Mouse (Mus musculus) forebrain, embryonic 13.5 days (tissue): ENCODE data around the gene Cebpa. TPM values are rescaled to one million over a fixed set of nuclear protein-coding genes. Genes with fewer than 3 reads are reported as not detected.

Experiments used
- ATAC-seq: fragments of 200-750 bp; cut with Nextera tagmentation; 2 replicates; pipeline ENCODE4 v1.8.0; 2017
- H3K27ac ChIP-seq: fragments of 300-500 bp; sonication (generic); 2 replicates; pipeline ENCODE4 v1.5.1; 2015; ENCODE audit warnings: inconsistent platforms, mild to moderate bottlenecking, moderate library complexity
- H3K27me3 ChIP-seq: fragments of 300-500 bp; sonication (generic); 2 replicates; pipeline ENCODE4 v1.6.1; 2015; ENCODE audit warnings: mild to moderate bottlenecking, inconsistent platforms
- H3K36me3 ChIP-seq: fragments of 300-500 bp; sonication (generic); 2 replicates; pipeline ENCODE4 v1.6.1; 2015; ENCODE audit warnings: mild to moderate bottlenecking, inconsistent platforms; ENCODE audit not compliant: poor library complexity, severe bottlenecking
- H3K4me1 ChIP-seq: fragments of 300-500 bp; sonication (generic); 2 replicates; pipeline ENCODE4 v1.6.1; 2015; ENCODE audit warnings: inconsistent platforms
- H3K4me2 ChIP-seq: fragments of 300-500 bp; sonication (generic); 2 replicates; pipeline ENCODE4 v1.6.1; 2015; ENCODE audit warnings: inconsistent platforms, mild to moderate bottlenecking, moderate library complexity
- H3K4me3 ChIP-seq: fragments of 300-500 bp; sonication (generic); 2 replicates; pipeline ENCODE4 v1.5.1; 2015; ENCODE audit warnings: mild to moderate bottlenecking, inconsistent platforms
- H3K9ac ChIP-seq: fragments of 300-500 bp; sonication (generic); 2 replicates; pipeline ENCODE4 v1.6.1; 2015; ENCODE audit warnings: mild to moderate bottlenecking, inconsistent platforms
- H3K9me3 ChIP-seq: fragments of 300-500 bp; sonication (generic); replicated peaks from 2 replicates; pipeline ENCODE4 v1.6.1; 2016; ENCODE audit warnings: inconsistent platforms
- WGBS: fragments of 180-500 bp; shearing (Covaris S2); methylation state at CpG from one replicate; pipeline ENCODE4 v1.1.7; 2015; 5-methylcytosine and 5-hydroxymethylcytosine counted together
- polyA plus RNA-seq: library from polyadenylated mRNA; unstranded; fragments of >200 nt; fragmentation: Nextera tagmentation; extraction: Ambion mirVana; gene quantifications from 2 replicates; pipeline ENCODE4 v1.2.1, GENCODE M21; 2015

Gene Cebpa
- polyA plus RNA-seq, 1 experiment from 2014 or later, result 0.35 TPM

- H3K27me3 ChIP-seq, result peaks cover 61% of the 10 kb centered on the region
Observed at GRCm38 (mm10) chr7:35122401-35123320, 3.6 kb downstream of the Cebpa start.

GRCm38 (mm10) chr7:35123431-35123953 lies 4.4 kb downstream of the Cebpa start:
- 51% methylated on average over 10 of the region's 10 CpGs for WGBS
- Histone ChIP-seq H3K27ac (no peak overlapping the region), H3K36me3 (no peaks in the 10 kb centered on the region), H3K27me3 (peaks cover 57% of the 10 kb centered on the region), H3K4me1 (peaks cover 35% of the 10 kb centered on the region), H3K4me2 (no peak overlapping the region), H3K9me3 (no peaks in the 10 kb centered on the region), H3K9ac (no peak overlapping the region), H3K4me3 (no peak overlapping the region)
- no peak for ATAC-seq

More at GRCm38 (mm10) chr7:35122401-35123320, 3.6 kb downstream of the Cebpa start:
- Histone ChIP-seq H3K4me2 (no peak overlapping the region), H3K36me3 (no peaks in the 10 kb centered on the region), H3K4me1 (peaks cover 44% of the 10 kb centered on the region), H3K9ac (0 out of 2 replicates have a peak overlapping the region, but pooled peaks have one; percentile 14), H3K4me3 (no peak overlapping the region), H3K9me3 (no peaks in the 10 kb centered on the region), H3K27ac (no peak overlapping the region)
- ATAC-seq, result no peak
- WGBS, result 63% methylated on average over 10 of the region's 10 CpGs

GRCm38 (mm10) chr7:35124216-35124615 lies 5.1 kb downstream of the Cebpa start:
- ATAC-seq, result no peak
- no peaks in the 10 kb centered on the region for H3K9me3 ChIP-seq
- no peak overlapping the region for H3K27ac ChIP-seq
- H3K9ac ChIP-seq, result no peak overlapping the region
- WGBS, result 51% methylated on average over 5 of the region's 5 CpGs
- peaks cover 30% of the 10 kb centered on the region for H3K4me1 ChIP-seq
- H3K4me3 ChIP-seq, result no peak overlapping the region
- no peaks in the 10 kb centered on the region for H3K36me3 ChIP-seq
- no peak overlapping the region for H3K4me2 ChIP-seq
- H3K27me3 ChIP-seq, result peaks cover 62% of the 10 kb centered on the region

- no peak overlapping the region for H3K27ac ChIP-seq
- no peak overlapping the region for H3K4me3 ChIP-seq
- no peak for ATAC-seq
- 61% methylated on average over 6 of the region's 6 CpGs for WGBS
- peaks cover 58% of the 10 kb centered on the region for H3K27me3 ChIP-seq
- peaks cover 27% of the 10 kb centered on the region for H3K4me1 ChIP-seq
- no peaks in the 10 kb centered on the region for H3K9me3 ChIP-seq
- H3K36me3 ChIP-seq, result no peaks in the 10 kb centered on the region
- H3K9ac ChIP-seq, result no peak overlapping the region
- no peak overlapping the region for H3K4me2 ChIP-seq
Observed at GRCm38 (mm10) chr7:35124745-35125144, 5.7 kb downstream of the Cebpa start.

- H3K4me3 ChIP-seq, result no peak overlapping the region
- no peak overlapping the region for H3K9ac ChIP-seq
- H3K27me3 ChIP-seq, result peaks cover 46% of the 10 kb centered on the region
- H3K36me3 ChIP-seq, result no peaks in the 10 kb centered on the region
- no peak overlapping the region for H3K27ac ChIP-seq
- WGBS, result 84% methylated on average over 5 of the region's 5 CpGs
- H3K9me3 ChIP-seq, result no peaks in the 10 kb centered on the region
- ATAC-seq, result no peak
- H3K4me1 ChIP-seq, result peaks cover 16% of the 10 kb centered on the region
- no peak overlapping the region for H3K4me2 ChIP-seq
Observed at GRCm38 (mm10) chr7:35125971-35126370, 6.9 kb downstream of the Cebpa start.

- H3K27me3 ChIP-seq, result peaks cover 35% of the 10 kb centered on the region
- no peak overlapping the region for H3K4me2 ChIP-seq
- ATAC-seq, result no peak
- H3K4me1 ChIP-seq, result peaks cover 16% of the 10 kb centered on the region
- H3K27ac ChIP-seq, result no peak overlapping the region
- no peak overlapping the region for H3K4me3 ChIP-seq
- 76% methylated on average over 10 of the region's 10 CpGs for WGBS
- no peak overlapping the region for H3K9ac ChIP-seq
- no peaks in the 10 kb centered on the region for H3K9me3 ChIP-seq
- no peaks in the 10 kb centered on the region for H3K36me3 ChIP-seq
Observed at GRCm38 (mm10) chr7:35127001-35127400, 7.9 kb downstream of the Cebpa start.

GRCm38 (mm10) chr7:35127721-35128120 lies 8.6 kb downstream of the Cebpa start:
- Histone ChIP-seq H3K9ac (no peak overlapping the region), H3K27me3 (peaks cover 28% of the 10 kb centered on the region), H3K4me3 (no peak overlapping the region), H3K4me2 (no peak overlapping the region), H3K9me3 (no peaks in the 10 kb centered on the region), H3K27ac (no peak overlapping the region), H3K36me3 (no peaks in the 10 kb centered on the region), H3K4me1 (peaks cover 16% of the 10 kb centered on the region)
- WGBS, result 41% methylated on average over 6 of the region's 6 CpGs
- ATAC-seq, result no peak

- no peaks in the 10 kb centered on the region for H3K9me3 ChIP-seq
- 62% methylated on average over 17 of the region's 17 CpGs for WGBS
- no peak overlapping the region for H3K4me2 ChIP-seq
- peaks cover 10% of the 10 kb centered on the region; the same call in 1 of the 2 replicates for H3K4me1 ChIP-seq
- no peak overlapping the region for H3K4me3 ChIP-seq
- H3K27ac ChIP-seq, result no peak overlapping the region
- H3K36me3 ChIP-seq, result no peaks in the 10 kb centered on the region
- peaks cover 17% of the 10 kb centered on the region; the same call in 1 of the 2 replicates for H3K27me3 ChIP-seq
- no peak overlapping the region for H3K9ac ChIP-seq
- ATAC-seq, result no peak
Observed at GRCm38 (mm10) chr7:35128677-35129567, 9.8 kb downstream of the Cebpa start.

GRCm38 (mm10) chr7:35130059-35130738 lies 11.1 kb downstream of the Cebpa start:
- Histone ChIP-seq H3K27ac (no peak overlapping the region), H3K4me2 (no peak overlapping the region), H3K9ac (no peak overlapping the region), H3K4me1 (peaks cover 8% of the 10 kb centered on the region; the same call in 1 of the 2 replicates), H3K36me3 (no peaks in the 10 kb centered on the region), H3K4me3 (no peak overlapping the region), H3K9me3 (no peaks in the 10 kb centered on the region), H3K27me3 (peaks cover 15% of the 10 kb centered on the region; the same call in 1 of the 2 replicates)
- ATAC-seq, result no peak
- 84% methylated on average over 13 of the region's 13 CpGs for WGBS

- 91% methylated on average over 5 of the region's 5 CpGs for WGBS
- H3K4me2 ChIP-seq, result no peak overlapping the region
Observed at GRCm38 (mm10) chr7:35130888-35131287, 11.8 kb downstream of the Cebpa start.

GRCm38 (mm10) chr7:35131601-35132000 lies 12.5 kb downstream of the Cebpa start:
- WGBS, result 95% methylated on average over 9 of the region's 9 CpGs
- H3K4me3 ChIP-seq, result no peak overlapping the region
- no peak for ATAC-seq

More at GRCm38 (mm10) chr7:35130888-35131287, 11.8 kb downstream of the Cebpa start:
- Histone ChIP-seq H3K9ac (no peak overlapping the region), H3K4me1 (peaks cover 8% of the 10 kb centered on the region; the same call in 1 of the 2 replicates), H3K36me3 (no peaks in the 10 kb centered on the region), H3K9me3 (no peaks in the 10 kb centered on the region), H3K27ac (no peak overlapping the region), H3K4me3 (no peak overlapping the region), H3K27me3 (peaks cover 11% of the 10 kb centered on the region; the same call in 1 of the 2 replicates)
- ATAC-seq, result no peak

More at GRCm38 (mm10) chr7:35131601-35132000, 12.5 kb downstream of the Cebpa start:
- Histone ChIP-seq H3K4me1 (peaks cover 8% of the 10 kb centered on the region; the same call in 1 of the 2 replicates), H3K9ac (no peak overlapping the region), H3K27ac (no peak overlapping the region), H3K9me3 (no peaks in the 10 kb centered on the region), H3K4me2 (no peak overlapping the region), H3K27me3 (peaks cover 11% of the 10 kb centered on the region; the same call in 1 of the 2 replicates), H3K36me3 (no peaks in the 10 kb centered on the region)
